Mouse (Mus musculus) lung, postnatal 10 days (tissue): ENCODE measurements around the gene Sppl2c.
"Not testable (repeated sequence)": the region's sequence is repeated elsewhere in the genome, so short reads cannot be mapped to it uniquely, and the experiment has no call there.

Experiments
- DNase-seq: peaks from one replicate; pipeline ENCODE4 v3.0.0; 2021

The Sppl2c gene

DNA sequence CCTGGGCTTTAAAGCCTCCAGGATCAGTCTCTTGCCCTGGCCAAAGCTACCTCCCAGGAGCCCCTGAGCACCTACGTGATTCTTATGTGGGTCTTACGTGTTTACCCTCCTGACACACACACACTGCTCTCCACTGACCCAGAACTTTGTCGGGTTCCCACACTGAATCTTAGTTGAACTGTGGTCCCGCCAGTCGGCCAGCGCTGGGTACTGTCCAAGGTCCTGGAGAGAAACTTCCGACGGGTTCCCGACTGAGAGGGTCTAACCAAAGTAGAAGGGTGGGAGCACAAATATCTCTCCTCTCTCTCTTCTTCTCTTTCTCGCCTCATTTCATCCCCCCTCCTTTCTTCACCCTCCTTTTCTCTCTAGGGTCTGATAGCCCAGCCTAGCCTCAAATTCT, 11.7 kb downstream of the Sppl2c start:
- peak; percentile 63 for DNase-seq

DNA sequence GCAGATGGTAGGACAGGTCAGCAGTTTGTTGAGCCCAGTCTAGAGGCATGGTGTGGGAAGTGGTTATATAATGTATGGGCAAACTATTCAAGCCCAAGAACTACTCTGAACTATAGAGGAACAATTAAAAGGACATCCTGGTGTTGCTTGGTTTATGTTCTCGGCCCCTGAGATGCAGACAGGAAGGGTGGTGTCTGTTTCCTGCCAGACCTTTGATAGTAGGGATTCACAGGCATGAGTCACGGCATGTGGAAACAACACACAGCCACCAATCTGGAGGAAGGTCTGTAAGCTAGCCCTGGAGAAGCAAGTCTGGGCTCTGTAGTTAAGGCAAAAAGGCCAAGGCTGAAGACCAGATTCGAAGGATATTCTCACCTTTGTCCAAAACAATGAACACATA, 17.1 kb downstream of the Sppl2c start:
- peak; percentile 9 for DNase-seq

DNA sequence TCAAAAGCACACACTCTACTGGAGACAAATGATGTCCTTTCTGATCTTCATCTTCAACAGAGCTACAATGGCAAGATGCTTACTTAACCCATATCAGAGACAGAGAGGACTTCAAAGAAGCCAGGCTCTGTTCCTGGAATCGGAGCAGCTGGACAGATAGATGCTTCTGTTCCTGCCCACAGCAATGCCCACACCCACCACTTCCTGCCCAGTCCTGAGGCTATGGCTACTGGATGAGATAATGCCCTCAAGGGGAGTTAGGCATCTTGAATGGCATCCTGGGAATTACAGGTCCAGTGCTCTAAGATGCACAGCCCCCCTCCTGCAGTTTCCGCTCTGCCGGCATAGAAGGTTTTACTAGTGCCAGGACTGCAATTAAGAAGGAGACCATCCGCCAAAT, 20.4 kb downstream of the Sppl2c start:
- DNase-seq: no peak

DNA sequence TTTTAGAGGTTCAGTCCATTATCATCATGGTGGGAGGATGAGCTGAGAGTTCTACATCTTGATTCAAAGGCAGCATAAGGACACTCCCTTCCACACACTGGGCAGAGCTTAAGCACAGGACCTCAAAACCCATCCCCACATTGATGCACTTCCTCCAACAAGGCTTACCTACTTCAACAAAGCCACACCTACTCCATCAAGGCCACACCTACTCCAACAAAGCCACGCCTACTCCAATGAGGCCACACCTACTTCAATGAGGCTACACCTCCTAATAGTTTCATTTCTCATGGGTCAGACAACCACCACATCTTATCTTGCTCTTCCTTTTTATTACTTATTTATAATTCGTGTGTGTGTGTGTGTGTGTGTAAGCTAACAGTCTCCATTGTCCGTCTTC, 22.9 kb downstream of the Sppl2c start:
- DNase-seq: no peak

DNA sequence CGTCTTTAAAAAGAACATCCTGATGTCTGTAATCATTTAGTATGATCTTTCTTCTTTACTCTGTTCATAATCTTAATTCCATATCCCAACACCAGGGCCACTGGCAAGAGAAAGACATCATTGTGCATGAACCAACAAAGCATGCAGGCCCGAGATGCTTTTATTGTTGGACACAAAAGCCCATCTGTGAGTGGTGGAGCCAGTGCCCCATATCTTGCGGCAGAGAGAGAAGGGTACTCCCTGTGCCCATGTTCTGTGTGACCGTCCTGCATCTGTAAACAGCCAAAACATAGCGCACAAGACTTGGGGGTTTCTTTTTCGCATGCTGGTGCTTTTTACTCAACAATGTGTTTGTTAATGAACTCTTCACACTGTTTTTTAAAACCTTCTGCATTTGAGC, 25.1 kb downstream of the Sppl2c start:
- DNase-seq: no peak

DNA sequence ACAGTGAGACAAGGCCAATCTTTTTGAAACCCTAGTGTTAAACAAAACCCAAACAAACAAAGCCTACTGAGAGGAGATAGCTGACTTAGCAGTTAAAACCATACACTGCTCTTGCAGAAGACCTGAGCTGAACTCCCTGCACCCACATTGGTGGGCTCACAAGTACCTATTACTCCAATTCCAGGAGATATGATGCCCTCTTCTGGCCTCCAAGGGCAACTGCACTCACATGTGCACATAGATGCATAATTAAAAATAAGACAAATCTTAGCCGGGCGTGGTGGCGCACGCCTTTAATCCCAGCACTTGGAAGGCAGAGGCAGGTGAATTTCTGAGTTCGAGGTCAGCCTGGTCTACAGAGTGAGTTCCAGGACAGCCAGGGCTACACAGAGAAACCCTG, 28.0 kb downstream of the Sppl2c start:
- not testable (repeated sequence) for DNase-seq

DNA sequence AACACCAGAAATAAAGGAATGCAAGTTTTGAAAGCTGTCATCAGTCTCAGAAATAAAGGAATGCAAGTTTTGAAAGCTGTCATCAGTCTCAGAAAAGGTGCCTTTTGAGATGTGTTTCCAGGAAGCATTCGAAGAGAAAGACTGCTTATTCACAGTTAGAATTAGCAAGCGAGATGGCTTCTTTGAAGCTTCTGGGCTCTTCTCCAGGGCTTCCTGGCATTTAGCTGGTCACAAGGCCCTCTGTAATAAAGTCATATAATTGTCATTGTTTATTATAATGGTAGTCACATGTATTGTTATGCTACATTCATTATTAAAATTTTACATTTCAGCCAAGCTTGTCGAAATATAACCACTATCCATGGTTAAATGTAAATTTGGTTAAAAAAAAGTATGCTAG, 31.9 kb downstream of the Sppl2c start:
- no peak for DNase-seq

DNA sequence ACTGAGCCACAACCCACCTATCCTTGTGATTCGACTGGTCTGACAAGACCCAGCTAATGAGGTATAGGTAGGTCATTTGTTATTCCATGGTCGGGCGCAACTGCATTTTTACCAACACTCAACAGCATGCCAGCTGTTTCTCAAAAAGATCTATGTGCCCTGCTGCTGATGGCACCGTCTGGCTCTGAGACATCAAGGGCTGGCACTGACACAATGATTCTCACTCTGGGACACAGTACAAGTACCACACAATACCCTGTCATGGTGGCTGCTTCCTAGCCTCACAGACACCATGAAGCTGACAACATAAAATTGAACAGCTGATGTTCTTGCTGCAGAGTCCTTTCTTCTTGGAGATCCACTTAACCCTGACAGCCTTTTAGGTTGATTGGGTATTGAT, 34.2 kb downstream of the Sppl2c start:
- no peak for DNase-seq

DNA sequence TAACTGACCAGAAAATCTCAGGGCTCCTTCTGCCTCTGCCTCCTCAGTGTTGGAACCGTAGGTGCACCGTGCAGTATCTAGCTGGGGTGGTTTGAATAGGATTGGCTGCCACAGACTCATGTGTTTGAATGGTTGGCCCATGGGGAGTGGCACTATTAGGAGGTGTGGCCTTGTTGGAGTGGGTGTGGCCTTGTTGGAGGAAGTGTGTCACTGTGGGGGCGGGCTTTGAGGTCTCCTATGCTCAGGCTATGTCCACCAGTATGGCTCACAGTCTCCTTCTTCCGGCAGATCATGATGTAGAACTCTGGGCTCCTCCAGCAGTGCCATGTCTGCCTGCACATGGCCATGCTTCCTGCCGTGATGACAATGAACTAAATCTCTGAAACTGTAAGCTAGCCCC, 35.6 kb downstream of the Sppl2c start:
- DNase-seq: no peak

DNA sequence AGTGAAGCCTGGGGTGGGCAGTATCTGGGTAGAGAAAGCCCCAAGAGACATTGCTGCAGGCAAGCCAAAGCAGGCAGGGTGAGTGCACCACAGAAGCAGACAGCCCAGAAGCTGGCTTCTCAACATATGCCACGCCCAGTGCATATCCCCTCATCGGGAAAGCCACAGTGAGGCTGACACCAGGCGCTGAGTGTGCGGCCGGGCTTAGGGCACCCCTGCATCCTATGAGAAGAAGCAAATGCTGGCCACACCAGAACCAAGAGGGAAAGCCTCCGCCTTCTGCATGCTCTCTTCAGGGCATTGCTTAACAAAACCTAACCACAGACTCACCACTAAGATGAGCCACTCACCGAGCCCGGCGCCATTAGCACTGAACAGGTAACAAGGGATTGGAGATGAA, 37.2 kb downstream of the Sppl2c start:
- no peak for DNase-seq

DNA sequence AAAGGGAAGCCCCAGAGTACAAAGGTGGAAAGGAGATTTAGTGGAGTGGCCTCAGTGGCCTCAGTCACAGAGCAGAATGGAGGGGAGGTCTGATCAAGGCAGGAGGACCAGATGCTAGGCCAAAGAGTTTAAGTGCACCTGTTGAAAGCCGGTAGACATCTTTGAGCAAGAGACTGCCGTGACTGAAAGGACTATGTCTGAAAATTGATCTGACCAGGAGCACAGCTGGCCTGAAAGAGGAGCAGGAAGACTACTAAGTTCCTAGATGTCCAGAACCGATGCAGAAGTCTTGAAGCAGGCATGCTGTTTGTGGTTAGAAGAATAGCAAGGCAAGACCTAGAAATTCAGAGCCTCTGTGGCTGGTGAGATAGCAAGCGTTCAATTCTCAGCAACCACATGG, 43.3 kb downstream of the Sppl2c start:
- no peak for DNase-seq

DNA sequence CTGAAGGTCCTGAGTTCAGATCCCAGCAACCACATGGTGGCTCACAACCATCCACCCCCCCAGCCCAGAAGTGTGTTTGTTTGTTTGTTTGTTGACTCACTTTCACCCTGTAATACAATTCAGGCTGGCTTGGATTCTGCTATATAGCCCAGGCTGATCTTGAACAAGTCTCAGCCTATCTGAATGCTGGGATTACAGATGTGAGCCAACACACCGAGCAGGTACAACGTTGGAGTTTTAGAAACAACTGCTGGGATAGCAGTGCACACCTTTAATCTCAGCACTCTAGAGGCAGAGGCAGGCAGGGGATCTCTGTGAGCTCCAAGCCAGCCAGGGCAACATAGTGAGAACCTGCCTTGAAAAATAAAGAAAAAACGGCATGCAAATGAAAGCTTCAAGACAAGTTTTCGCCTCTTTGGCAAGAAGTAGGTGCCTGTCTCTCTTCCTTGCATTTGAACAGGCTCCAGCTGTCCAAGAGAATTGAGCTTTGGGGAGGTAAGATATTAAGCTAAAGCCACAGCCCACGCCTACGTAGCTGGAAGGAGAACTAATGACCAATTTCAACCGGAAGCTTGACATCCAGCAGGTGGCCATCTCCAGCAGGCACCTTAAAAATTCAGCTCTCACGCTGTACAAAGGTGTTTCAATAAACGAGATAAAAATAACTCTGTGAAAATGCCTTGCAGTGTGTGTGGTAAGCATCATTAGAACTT, 44.1 kb downstream of the Sppl2c start:
- no peak for DNase-seq

DNA sequence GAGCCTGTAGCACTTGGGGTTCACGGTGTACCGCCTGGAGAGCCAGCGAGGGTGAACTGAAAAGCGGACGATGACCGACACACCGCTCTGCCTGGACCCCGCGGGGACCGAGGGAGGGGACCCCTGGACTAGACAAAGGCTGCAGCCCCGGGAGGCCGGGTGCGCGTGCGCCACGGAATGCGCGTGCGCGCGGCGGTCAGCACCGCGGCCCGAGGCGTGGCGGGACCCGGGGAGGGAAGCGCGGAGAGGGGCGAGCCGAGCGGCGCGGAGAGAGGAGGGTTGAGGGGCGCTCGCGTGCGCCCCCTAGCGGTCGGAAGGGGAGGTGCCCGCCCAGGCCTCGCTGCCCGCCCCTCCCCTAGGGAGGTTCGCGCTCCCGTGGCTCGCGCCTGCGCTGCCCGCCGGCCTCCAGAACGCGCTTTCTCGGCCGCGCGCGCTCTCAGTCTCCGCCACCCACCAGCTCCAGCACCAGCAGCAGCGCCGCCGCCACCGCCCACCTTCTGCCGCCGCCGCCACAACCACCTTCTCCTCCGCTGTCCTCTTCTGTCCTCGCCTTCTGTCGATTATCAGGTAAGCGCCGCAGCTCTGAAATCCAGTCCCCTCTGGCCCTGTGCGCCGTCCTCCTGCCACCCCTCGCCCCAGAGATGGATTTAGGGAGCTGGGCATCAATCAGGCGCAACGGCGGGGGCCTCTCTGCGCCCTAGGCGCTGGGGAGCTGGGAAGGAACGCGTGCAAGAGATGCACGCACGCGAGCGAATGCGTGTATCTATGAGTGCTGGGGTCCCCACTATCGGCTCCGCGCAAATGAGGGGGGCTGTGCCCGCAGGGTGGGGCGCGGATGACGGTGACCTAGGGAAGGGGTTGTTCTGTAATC, 45.1 kb downstream of the Sppl2c start, which contains the start of gene Mapt:
Gene Mapt (plus strand): TSS at position 350 of the 871 bp plus-strand sequence.
- peak; percentile 91 for DNase-seq

DNA sequence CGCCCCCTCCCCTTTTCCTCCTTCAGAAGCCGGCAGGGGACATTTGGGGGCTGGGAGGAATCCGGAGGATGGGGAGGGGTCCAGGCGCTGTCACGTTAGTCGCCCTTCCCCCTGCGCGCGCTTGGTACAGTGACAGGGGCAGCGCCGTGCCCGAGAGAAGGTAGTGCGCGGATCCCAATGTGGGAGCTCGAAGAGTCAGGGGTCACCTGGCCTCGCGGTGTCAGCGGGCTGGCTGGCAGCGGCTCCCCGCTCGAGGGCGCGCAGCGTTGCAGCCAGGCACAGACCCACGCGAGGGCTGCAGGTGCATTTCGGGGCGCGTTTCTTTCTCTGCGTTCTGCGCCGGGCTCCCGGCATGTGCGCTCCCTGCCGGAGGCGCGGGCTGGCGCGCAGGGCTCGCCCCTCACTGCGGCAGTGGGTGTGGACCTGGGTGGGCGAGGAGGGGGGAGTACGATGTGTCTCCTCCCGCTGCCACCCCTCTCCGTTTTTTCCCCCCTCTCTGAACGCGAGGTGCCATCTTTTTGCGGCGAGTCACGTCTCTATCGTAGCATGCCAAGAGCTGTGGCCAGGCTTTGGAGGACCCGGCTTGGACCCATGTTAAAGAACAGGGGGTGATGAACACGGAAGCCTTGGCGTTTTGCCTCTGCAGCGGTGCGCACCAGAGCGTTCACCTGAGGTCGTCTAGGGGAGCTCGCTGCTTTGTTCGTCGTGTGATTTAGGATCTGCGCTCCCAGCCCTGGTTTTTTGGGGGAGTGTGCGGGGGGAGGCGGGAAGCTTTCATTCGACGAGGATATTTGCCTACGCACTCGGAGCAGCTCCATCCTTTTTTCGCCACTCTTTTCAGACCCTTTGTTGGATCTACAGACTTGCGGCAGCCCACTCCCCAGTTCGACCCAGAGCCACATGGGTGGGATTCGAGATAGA, 46.3 kb downstream of the Sppl2c start:
- peak; percentile 59 for DNase-seq

DNA sequence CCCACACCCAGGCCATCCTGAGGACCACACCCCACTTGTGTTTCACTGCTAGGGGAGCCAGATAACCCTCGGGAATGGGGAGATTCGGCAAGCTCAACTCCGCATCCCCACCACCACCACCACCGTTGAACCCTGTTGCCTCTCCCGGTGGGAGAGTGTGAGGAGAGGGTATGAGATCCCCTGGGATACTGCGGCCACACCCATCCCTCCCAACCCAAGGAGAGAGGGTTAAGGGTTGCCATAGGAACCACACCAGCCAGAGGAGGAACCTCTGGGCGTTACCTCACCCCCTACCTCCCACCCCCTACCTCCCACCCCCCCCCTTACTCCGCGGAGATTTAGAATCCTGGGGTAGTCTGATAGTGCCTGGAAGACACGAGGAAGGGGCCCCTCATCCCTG, 47.0 kb downstream of the Sppl2c start:
- DNase-seq: no peak

DNA sequence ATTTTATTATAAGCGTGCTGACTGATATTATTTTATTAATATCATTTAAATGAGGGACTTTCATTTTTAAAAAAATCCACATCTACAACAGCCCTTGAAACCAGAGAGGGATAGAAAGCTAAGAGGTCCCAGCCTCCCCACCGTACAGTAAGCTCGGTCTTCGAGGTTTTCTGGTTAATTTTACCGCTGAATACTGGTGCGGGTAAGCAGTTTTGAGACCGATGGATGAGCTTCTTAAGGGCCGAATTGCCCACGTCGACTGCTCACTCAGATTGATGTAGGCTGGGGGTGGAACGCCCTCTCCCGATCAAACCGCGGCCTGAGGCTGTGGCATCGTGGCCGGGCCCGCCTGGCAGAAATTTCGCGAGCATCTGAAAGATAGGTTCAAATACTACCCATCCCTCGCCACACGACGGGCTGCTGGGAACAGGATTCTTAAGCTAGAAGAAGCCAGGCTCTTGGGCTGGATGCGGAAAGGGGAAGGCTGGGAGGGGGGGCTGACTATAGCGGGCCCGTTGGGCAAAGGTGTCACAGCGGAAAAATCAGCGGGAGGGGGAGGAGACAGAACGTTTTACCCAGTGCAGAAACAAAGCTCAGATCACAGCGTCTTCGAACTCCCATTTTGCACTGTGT, 47.6 kb downstream of the Sppl2c start:
- peak; percentile 46 for DNase-seq

DNA sequence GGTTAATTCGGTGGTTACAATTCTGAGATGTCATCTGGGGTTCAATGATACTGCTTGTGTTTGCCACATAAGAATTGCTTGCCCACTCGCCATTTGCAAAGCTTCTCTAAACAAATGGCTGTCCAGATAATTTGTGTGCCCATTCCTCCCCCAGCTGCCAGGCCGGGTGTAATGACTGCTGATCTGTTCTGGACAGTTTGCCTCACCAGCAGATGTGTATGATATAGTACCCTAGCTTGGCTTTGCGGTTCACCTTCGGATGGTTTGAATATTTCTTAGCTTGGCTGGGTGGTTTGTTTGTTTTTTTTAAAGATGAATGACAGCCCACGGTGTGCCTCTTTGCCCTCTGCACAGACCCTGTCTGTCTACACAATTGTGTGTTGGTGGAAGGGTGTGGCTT, 48.6 kb downstream of the Sppl2c start:
- no peak for DNase-seq

DNA sequence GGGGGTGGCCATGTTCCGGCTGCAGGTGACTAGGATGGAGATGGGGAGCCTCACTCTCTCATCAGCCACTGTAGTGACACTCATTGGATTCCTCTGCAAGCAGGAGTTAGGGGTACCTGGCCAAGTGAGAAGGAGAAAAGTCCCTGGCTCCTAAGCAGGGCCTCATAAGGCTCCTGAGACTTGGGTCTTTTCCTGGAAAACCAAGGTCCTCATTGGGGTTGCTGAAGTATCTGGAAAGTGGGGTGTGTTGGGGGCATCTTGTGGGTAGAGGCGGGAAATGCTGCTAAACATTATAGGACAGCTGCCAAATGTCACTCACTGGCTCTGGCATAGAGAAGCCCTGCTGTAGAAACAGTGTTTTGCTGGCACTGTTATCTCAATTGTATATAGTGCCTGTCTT, 49.8 kb downstream of the Sppl2c start:
- DNase-seq: no peak

DNA sequence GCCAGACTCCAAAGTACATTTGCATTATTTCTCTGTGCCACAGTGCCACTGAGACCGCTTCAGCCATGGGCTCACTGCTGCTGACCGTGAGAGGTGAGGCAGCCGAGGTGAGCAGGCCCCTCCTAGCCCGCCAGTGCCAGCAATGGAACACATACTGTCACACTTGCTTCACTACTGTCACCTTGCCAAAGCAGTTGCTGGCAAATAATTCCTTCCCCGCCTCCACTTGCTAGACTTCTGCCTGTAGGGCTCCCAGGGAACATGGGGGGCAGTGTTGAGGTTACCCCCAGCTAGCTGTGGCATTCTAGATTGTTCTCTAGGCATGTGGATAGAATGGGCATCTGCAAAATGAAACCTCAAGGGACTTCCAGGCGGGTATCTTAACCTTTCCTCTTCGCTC, 51.1 kb downstream of the Sppl2c start:
- peak; percentile 75 for DNase-seq

DNA sequence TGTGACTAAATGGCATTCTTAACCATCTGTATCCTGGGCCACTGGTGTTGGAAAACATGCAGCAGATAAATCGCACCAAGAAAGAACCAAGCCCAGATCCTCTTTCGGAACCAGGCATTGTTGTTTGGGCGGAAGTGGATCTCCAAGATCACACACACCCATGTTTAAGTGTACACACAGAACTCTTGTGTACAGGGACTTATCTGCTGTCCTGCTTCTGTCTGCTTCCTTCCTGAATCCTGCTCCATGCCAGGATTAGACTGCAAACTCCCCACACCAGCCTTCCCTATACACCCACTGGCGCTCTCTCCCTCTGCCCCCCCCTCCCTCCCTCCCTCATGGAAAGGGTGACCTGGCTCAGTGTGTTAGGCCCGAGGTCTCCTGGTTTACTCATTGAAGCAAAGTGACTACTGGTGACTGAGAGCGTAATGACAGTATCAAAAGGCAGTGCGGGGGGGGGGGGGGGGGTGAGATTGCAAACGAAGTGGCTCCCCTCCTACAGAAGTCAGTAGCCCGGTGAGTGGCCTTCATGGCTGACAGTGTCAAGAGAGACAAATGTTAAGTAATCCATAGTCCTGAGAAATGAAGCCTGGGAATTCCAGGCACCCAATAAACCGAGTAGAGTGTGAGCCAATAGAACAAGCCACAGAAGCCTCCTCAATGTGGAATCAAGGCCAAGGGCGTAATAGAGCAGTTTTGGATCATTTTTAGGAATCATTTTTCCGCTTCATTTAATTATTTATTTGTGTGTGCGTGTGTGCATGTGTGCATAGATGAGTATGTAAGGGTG, 52.0 kb downstream of the Sppl2c start:
- peak; percentile 44 for DNase-seq
